Mouse (Mus musculus) hindbrain, embryonic 11.5 days (tissue): ENCODE results near the gene Tgfbi. TPM values are rescaled to one million over a fixed set of nuclear protein-coding genes. Genes with fewer than 3 reads are reported as not detected.

Experiments
- ATAC-seq: fragments of 200-750 bp; cut with Nextera tagmentation; 2 replicates; pipeline ENCODE4 v1.8.0; 2017; ENCODE audit warnings: mild to moderate bottlenecking, moderate TSS enrichment, moderate library complexity; ENCODE audit not compliant: low FRiP score
- DNase-seq: peaks from one replicate; pipeline ENCODE4 v3.0.0-alpha.2; 2015; ENCODE audit warnings: low spot score
- H3K27ac ChIP-seq: fragments of 300-500 bp; sonication (generic); 2 replicates; pipeline ENCODE4 v1.5.1; 2014; ENCODE audit warnings: mild to moderate bottlenecking, low read depth, low read length
- H3K27me3 ChIP-seq: fragments of 300-500 bp; sonication (generic); 2 replicates; pipeline ENCODE4 v1.6.1; 2014; ENCODE audit warnings: mild to moderate bottlenecking, low read length, moderate library complexity, mixed read lengths; ENCODE audit not compliant: control insufficient read depth, insufficient read depth
- H3K36me3 ChIP-seq: fragments of 300-500 bp; sonication (generic); 2 replicates; pipeline ENCODE4 v1.6.1; 2014; ENCODE audit warnings: mild to moderate bottlenecking, low read length, moderate library complexity, mixed read lengths; ENCODE audit not compliant: control insufficient read depth, insufficient read depth
- H3K4me1 ChIP-seq: fragments of 300-500 bp; sonication (generic); replicated peaks from 2 replicates; pipeline ENCODE4 v1.6.1; 2014; ENCODE audit warnings: low read length, mixed read lengths; ENCODE audit not compliant: control insufficient read depth, insufficient read depth
- H3K4me2 ChIP-seq: fragments of 300-500 bp; sonication (generic); replicated peaks from 2 replicates; pipeline ENCODE4 v1.6.1; 2014; ENCODE audit warnings: mild to moderate bottlenecking, low read depth, low read length
- H3K4me3 ChIP-seq: fragments of 300-500 bp; sonication (generic); 2 replicates; pipeline ENCODE4 v1.5.1; 2014; ENCODE audit warnings: low read depth, low read length
- H3K9ac ChIP-seq: fragments of 300-500 bp; sonication (generic); 2 replicates; pipeline ENCODE4 v1.6.1; 2014; ENCODE audit warnings: low read depth, low read length
- H3K9me3 ChIP-seq: fragments of 300-500 bp; sonication (generic); 2 replicates; pipeline ENCODE4 v1.6.1; 2016; ENCODE audit warnings: low read length; ENCODE audit not compliant: control insufficient read depth
- WGBS: fragments of 180-500 bp; shearing (Covaris S2); extraction: QIAGEN DNeasy Blood & Tissue Kit; methylation state at CpG from one replicate; pipeline ENCODE4 v1.1.7; 2014; 5-methylcytosine and 5-hydroxymethylcytosine counted together
- polyA plus RNA-seq: library from polyadenylated mRNA; unstranded; fragments of >200 nt; fragmentation: Nextera tagmentation; extraction: Ambion mirVana; gene quantifications from 2 replicates; pipeline ENCODE4 v1.2.1, GENCODE M21; 2014

Tgfbi gene
- polyA plus RNA-seq, 1 experiment from 2014 or later = 40.0 TPM

- Histone ChIP-seq H3K9me3 (no peaks in the 10 kb centered on the region), H3K4me3 (no peak overlapping the region), H3K9ac (no peak overlapping the region), H3K27me3 (no peaks in the 10 kb centered on the region), H3K36me3 (no peaks in the 10 kb centered on the region), H3K4me1 (no peaks in the 10 kb centered on the region; the same call in 1 of the 2 replicates), H3K27ac (no peak overlapping the region), H3K4me2 (no peak overlapping the region)
- no peak for DNase-seq
- 90% methylated on average over 7 of the region's 7 CpGs for WGBS
- no peak for ATAC-seq
Measured at GRCm38 (mm10) chr13:56631332-56631731, 22.0 kb downstream of the Tgfbi start.

DNA sequence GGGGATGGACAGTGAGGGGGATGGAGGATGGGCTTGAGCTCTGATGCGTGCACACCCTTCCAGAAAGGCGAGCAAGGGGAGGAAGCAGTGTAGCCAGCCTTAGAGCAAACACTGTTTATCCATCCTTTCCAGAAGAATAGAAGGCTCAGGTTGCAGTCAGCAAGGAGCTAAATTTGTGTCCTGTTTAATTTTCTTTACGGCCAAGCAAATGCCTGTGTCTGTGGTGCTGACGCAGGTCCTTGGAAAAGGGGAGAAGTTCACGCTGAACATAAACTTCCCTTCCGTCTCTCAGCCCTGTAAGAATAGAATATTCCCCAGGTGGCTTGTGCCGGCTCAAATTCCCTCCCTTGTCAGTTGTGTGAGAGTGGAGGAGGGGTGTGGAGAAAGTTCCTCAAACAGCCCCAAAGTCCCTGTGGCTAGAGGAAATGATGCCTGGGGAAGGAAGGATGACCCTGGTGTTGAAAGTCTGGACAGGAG, 24.9 kb downstream of the Tgfbi start:
- no peak for ATAC-seq
- H3K4me1 ChIP-seq = no peaks in the 10 kb centered on the region; the same call in 1 of the 2 replicates
- no peak overlapping the region for H3K4me2 ChIP-seq
- H3K9me3 ChIP-seq = no peaks in the 10 kb centered on the region
- no peaks in the 10 kb centered on the region for H3K27me3 ChIP-seq
- H3K9ac ChIP-seq = no peak overlapping the region
- no peak overlapping the region for H3K27ac ChIP-seq
- H3K36me3 ChIP-seq = no peaks in the 10 kb centered on the region
- DNase-seq = peak; percentile 38
- no peak overlapping the region for H3K4me3 ChIP-seq
- WGBS = 37% methylated on average over 7 of the region's 7 CpGs

DNA sequence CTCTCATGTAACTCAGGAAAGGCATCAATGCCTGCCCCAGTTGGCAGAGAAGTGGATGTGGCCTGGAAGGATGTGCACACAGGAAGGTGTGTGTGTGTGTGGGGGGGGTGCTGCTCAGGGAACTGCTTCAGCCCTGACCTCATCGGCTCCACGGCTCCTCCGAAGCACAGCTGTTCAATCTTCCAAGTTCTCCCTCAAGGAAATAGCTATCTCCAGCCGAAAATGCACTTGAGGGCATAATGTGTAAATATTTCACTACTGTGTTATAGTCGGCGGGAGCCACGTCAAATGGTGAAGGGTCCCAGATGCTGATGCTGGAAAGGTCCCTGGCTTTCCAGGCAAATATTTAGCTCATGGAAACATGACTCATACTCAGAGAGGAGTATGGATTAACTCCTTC, 25.6 kb downstream of the Tgfbi start:
- Histone ChIP-seq H3K4me3 (no peak overlapping the region), H3K9me3 (no peaks in the 10 kb centered on the region), H3K27me3 (no peaks in the 10 kb centered on the region), H3K27ac (0 out of 2 replicates have a peak overlapping the region, but pooled peaks have one; percentile 17), H3K4me2 (no peak overlapping the region), H3K9ac (no peak overlapping the region), H3K4me1 (no peaks in the 10 kb centered on the region; the same call in 1 of the 2 replicates), H3K36me3 (no peaks in the 10 kb centered on the region)
- DNase-seq (no peak), ATAC-seq (no peak)
- 65% methylated on average over 7 of the region's 7 CpGs for WGBS

DNA sequence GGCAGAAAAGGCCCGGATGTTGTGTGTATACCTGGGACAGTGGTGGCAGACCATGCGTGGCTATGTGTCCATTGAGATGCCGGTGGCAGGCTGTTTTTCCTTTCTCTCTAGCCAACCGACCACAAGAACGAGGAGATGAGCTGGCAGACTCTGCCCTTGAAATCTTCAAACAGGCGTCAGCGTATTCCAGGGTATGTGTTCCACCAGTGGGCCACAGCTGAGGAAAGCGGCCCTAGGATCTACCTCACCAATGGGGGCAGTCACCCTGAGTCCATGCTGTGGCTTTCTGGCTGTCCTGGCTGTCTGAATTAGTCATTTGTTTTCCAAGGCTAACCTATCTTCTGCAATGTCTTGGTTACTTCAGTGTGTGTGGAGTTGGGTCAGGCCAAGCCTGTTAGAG, 27.7 kb downstream of the Tgfbi start:
- 95% methylated on average over 8 of the region's 8 CpGs for WGBS

GRCm38 (mm10) chr13:56641746-56642145, 32.4 kb downstream of the Tgfbi start:
- Histone ChIP-seq H3K4me2 (no peak overlapping the region), H3K36me3 (no peaks in the 10 kb centered on the region), H3K4me3 (no peak overlapping the region), H3K27me3 (no peaks in the 10 kb centered on the region), H3K27ac (no peak overlapping the region), H3K9ac (no peak overlapping the region), H3K9me3 (no peaks in the 10 kb centered on the region), H3K4me1 (no peaks in the 10 kb centered on the region)
- no peak for DNase-seq
- 81% methylated on average over 2 of the region's 2 CpGs for WGBS
- ATAC-seq = no peak

More for the DNA sequence above, 27.7 kb downstream of the Tgfbi start:
- Histone ChIP-seq H3K27me3 (no peaks in the 10 kb centered on the region), H3K4me2 (no peak overlapping the region), H3K36me3 (no peaks in the 10 kb centered on the region), H3K4me3 (no peak overlapping the region), H3K4me1 (no peaks in the 10 kb centered on the region; the same call in 1 of the 2 replicates), H3K9me3 (no peaks in the 10 kb centered on the region), H3K27ac (no peak overlapping the region), H3K9ac (no peak overlapping the region)
- DNase-seq = no peak
- no peak for ATAC-seq

GRCm38 (mm10) chr13:56644031-56644430, 34.7 kb downstream of the Tgfbi start:
- H3K9me3 ChIP-seq = no peaks in the 10 kb centered on the region
- DNase-seq (no peak), ATAC-seq (no peak)
- WGBS = 92% methylated on average over 3 of the region's 3 CpGs
- H3K36me3 ChIP-seq = no peaks in the 10 kb centered on the region
- H3K27me3 ChIP-seq = no peaks in the 10 kb centered on the region
- H3K9ac ChIP-seq = no peak overlapping the region
- H3K4me3 ChIP-seq = no peak overlapping the region
- H3K4me2 ChIP-seq = no peak overlapping the region
- H3K4me1 ChIP-seq = peaks cover 3% of the 10 kb centered on the region; the same call in 1 of the 2 replicates
- no peak overlapping the region for H3K27ac ChIP-seq

DNA sequence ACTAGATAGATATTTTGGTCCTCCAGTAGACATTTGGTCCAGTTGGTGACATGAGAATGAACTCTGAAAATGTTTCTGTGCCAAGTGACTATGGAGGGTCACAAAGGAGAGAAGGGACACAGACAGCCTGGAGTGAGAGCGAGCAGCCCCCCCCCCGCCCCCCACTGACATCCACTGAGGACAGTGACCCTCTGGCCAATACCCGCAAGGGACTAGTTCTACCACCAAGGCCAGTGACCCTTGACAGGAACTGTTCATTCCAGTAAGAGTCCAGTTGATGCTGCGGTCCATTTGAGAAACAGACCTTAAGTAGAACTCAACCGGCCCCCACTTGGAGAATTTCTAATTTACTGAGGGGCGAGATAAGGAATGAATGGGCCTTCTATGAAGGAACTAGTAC, 36.4 kb downstream of the Tgfbi start:
- Histone ChIP-seq H3K9me3 (no peaks in the 10 kb centered on the region), H3K27me3 (no peaks in the 10 kb centered on the region), H3K36me3 (no peaks in the 10 kb centered on the region), H3K27ac (no peak overlapping the region), H3K9ac (no peak overlapping the region), H3K4me1 (peaks cover 3% of the 10 kb centered on the region; the same call in 1 of the 2 replicates), H3K4me3 (no peak overlapping the region), H3K4me2 (no peak overlapping the region)
- DNase-seq = no peak
- WGBS = 85% methylated on average over 6 of the region's 6 CpGs
- no peak for ATAC-seq

GRCm38 (mm10) chr13:56647597-56648405, 38.5 kb downstream of the Tgfbi start:
- H3K27ac ChIP-seq = peak overlapping the region; percentile 45
- H3K27me3 ChIP-seq = no peaks in the 10 kb centered on the region
- peak; percentile 56 for DNase-seq
- WGBS = 76% methylated on average over 10 of the region's 10 CpGs
- no peaks in the 10 kb centered on the region for H3K36me3 ChIP-seq
- peaks cover 3% of the 10 kb centered on the region; the same call in 1 of the 2 replicates for H3K4me1 ChIP-seq
- H3K4me3 ChIP-seq = no peak overlapping the region
- H3K9ac ChIP-seq = no peak overlapping the region
- no peak for ATAC-seq
- H3K9me3 ChIP-seq = no peaks in the 10 kb centered on the region
- no peak overlapping the region for H3K4me2 ChIP-seq

DNA sequence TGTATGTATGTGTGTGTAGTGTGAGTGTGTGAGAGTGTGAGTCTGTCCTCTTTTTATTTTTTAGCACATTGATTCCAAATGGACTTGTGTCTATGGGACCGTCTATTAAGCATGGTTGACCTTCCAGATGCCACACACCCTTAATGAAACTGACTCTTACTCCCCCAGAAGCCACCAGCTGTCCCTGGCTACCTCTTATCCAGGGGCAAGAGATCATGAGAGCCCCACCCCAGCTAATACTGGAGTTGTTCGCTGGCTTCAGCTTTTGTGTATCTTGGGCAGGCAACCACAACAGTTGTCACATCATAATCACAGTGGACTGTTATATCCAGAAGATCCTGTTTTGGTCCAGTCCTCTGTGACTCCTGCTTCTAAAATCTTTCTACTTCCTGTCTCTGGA, 40.7 kb downstream of the Tgfbi start:
- Histone ChIP-seq H3K9ac (no peak overlapping the region), H3K36me3 (no peaks in the 10 kb centered on the region), H3K4me3 (no peak overlapping the region), H3K27ac (no peak overlapping the region), H3K27me3 (no peaks in the 10 kb centered on the region), H3K4me2 (no peak overlapping the region), H3K9me3 (no peaks in the 10 kb centered on the region), H3K4me1 (peaks cover 3% of the 10 kb centered on the region; the same call in 1 of the 2 replicates)
- ATAC-seq (no peak), DNase-seq (no peak)
- 87% methylated on average over 2 of the region's 2 CpGs for WGBS
